Mouse (Mus musculus): Measurements from ENCODE around the gene Capn2.

DNA sequence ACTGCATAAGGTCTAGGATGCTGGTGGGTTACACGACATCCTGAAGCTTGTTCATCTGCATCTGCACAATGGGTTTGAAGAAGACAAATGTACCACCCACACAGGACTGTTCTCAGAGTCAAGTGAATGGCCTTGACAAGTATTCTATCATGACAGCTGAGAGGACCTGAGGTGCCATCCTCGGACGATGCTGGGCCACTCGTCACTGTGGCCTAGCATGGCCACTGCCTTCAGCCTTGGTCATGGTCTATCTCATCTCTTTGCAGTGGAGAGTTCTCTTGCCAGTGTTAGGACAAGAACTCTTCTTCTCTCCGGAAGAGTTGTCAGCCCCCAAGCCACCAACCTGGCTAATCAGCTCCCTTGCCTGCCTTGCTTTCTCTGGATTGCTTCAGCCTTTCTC is 3.7 kb downstream of the Capn2 start:
- no peak for TF ChIP-seq POLR2A (IDR thresholded peaks at IDR 0.05; ENCODE audit: borderline replicate concordance, control insufficient read depth, low read depth, low read length)
- no peak for TF ChIP-seq CTCF (IDR thresholded peaks at IDR 0.05; ENCODE audit: control insufficient read depth, insufficient read depth, low read length)

Measured in bone marrow, adult 2 months (tissue).